Mouse (Mus musculus): ENCODE data around the gene Mcmbp.
"Not testable (repeated sequence)": the region's sequence is repeated elsewhere in the genome, so short reads cannot be mapped to it uniquely, and the experiment has no call there.

Gene Mcmbp

GRCm38 (mm10) chr7:128717991-128718390, 22.3 kb downstream of the Mcmbp start:
- DNase-seq (ENCODE audit: low spot score): no peak

GRCm38 (mm10) chr7:128705735-128706134, 34.6 kb downstream of the Mcmbp start:
- peak; percentile 63 for DNase-seq (ENCODE audit: low spot score)

- not testable (repeated sequence) for DNase-seq (ENCODE audit: low spot score)
These were observed 40.3 kb downstream of the Mcmbp start for GRCm38 (mm10) chr7:128699959-128700358.

GRCm38 (mm10) chr7:128694848-128695247, 45.4 kb downstream of the Mcmbp start:
- DNase-seq (ENCODE audit: low spot score): no peak

GRCm38 (mm10) chr7:128692163-128692562, 48.1 kb downstream of the Mcmbp start:
- no peak for DNase-seq (ENCODE audit: low spot score)

GRCm38 (mm10) chr7:128690796-128691195, 49.5 kb downstream of the Mcmbp start:
- no peak for DNase-seq (ENCODE audit: low spot score)

GRCm38 (mm10) chr7:128690070-128690469, 50.2 kb downstream of the Mcmbp start:
- DNase-seq (ENCODE audit: low spot score): peak; percentile 75

- DNase-seq (ENCODE audit: low spot score): no peak
These were observed 50.9 kb downstream of the Mcmbp start for GRCm38 (mm10) chr7:128689347-128689746.

GRCm38 (mm10) chr7:128687821-128688564, 52.3 kb downstream of the Mcmbp start:
- no peak for DNase-seq (ENCODE audit: low spot score)

- no peak for DNase-seq (ENCODE audit: low spot score)
These were observed 61.7 kb downstream of the Mcmbp start for GRCm38 (mm10) chr7:128678546-128678945.

- DNase-seq (ENCODE audit: low spot score): peak; percentile 15
These were observed 67.8 kb downstream of the Mcmbp start for GRCm38 (mm10) chr7:128672408-128673010.

GRCm38 (mm10) chr7:128671952-128672351, 68.3 kb downstream of the Mcmbp start:
- peak; percentile 42 for DNase-seq (ENCODE audit: low spot score)

- DNase-seq (ENCODE audit: low spot score): no peak
These were observed 71.5 kb downstream of the Mcmbp start for GRCm38 (mm10) chr7:128668831-128669230.

GRCm38 (mm10) chr7:128667788-128668187, 72.5 kb downstream of the Mcmbp start:
- no peak for DNase-seq (ENCODE audit: low spot score)

- no peak for DNase-seq (ENCODE audit: low spot score)
These were observed 75.4 kb downstream of the Mcmbp start for GRCm38 (mm10) chr7:128664861-128665377.

- DNase-seq (ENCODE audit: low spot score): no peak
These were observed 76.4 kb downstream of the Mcmbp start for GRCm38 (mm10) chr7:128663906-128664305.

- DNase-seq (ENCODE audit: low spot score): no peak
These were observed 83.3 kb downstream of the Mcmbp start for GRCm38 (mm10) chr7:128656970-128657369.
